Mouse (Mus musculus): ENCODE measurements around the gene Mapk1ip1l.

- no peak for TF ChIP-seq TCF12 (IDR thresholded peaks at IDR 0.05; ENCODE audit: insufficient read depth, poor library complexity, severe bottlenecking)
- no peak for TF ChIP-seq E2F4 (IDR thresholded peaks at IDR 0.05; ENCODE audit: insufficient read depth)
- TF ChIP-seq REST (IDR thresholded peaks at IDR 0.05; ENCODE audit: insufficient read depth, insufficient read length), result no peak
- TF ChIP-seq CEBPB (IDR thresholded peaks at IDR 0.05; ENCODE audit: insufficient read depth, poor library complexity, severe bottlenecking), result no peak
- no peak for TF ChIP-seq USF1 (IDR thresholded peaks at IDR 0.05; ENCODE audit: low read depth)
- no peak for TF ChIP-seq POLR2A (IDR thresholded peaks at IDR 0.05; ENCODE audit: insufficient read length, low read depth)
Observed at GRCm38 (mm10) chr14:47354948-47355347, 56.9 kb downstream of the Mapk1ip1l start.
